Mouse (Mus musculus): Measurements from ENCODE around the gene Ap2m1. TPM values are rescaled to one million over a fixed set of nuclear protein-coding genes. Genes with fewer than 3 reads are reported as not detected.
"Not testable (repeated sequence)": the region's sequence is repeated elsewhere in the genome, so short reads cannot be mapped to it uniquely, and the experiment has no call there.

Gene Ap2m1
- total RNA-seq (2018; cell fraction: chromatin; rRNA removed): 100 to 1,000 TPM; 127 to 545 (median 357) TPM
- total RNA-seq (2018; cell fraction: cytosol; rRNA removed): 100 to 1,000 TPM; 501 to 774 (median 571) TPM
- 100 to 1,000 TPM; 149 to 410 (median 261) TPM for total RNA-seq (2018; cell fraction: nucleus; rRNA removed)
- polyA plus RNA-seq (2018): 675 to 1,015 TPM (median 722 TPM) in 3 replicates

GRCm38 (mm10) chr16:20535296-20536080 lies at the start of gene Ap2m1:
Gene Ap2m1, plus strand, starts transcription at chr16:20535478.
- peaks cover 22% of the 10 kb centered on the region for H3K36me3 ChIP-seq (ENCODE audit: inconsistent target)
- H3K4me3 ChIP-seq (ENCODE audit: inconsistent target): peak within 1 kb of the TSS; percentile 97
- WGBS (ENCODE audit: missing documents): 1% methylated on average over 51 of the region's 52 CpGs
- peak within 1 kb of the TSS; percentile 97 for H3K27ac ChIP-seq
- H3K79me2 ChIP-seq (ENCODE audit: inconsistent target): peaks cover 39% of the 10 kb centered on the region

GRCm38 (mm10) chr16:20486048-20486447 lies 49.2 kb upstream of the Ap2m1 start:
- WGBS (ENCODE audit: missing documents): 81% methylated on average over 3 of the region's 3 CpGs
- no peak overlapping the region for H3K27ac ChIP-seq
- H3K36me3 ChIP-seq (ENCODE audit: inconsistent target): no peaks in the 10 kb centered on the region
- H3K4me3 ChIP-seq (ENCODE audit: inconsistent target): no peak overlapping the region
- H3K79me2 ChIP-seq (ENCODE audit: inconsistent target): no peaks in the 10 kb centered on the region

GRCm38 (mm10) chr16:20488151-20488550 lies 47.1 kb upstream of the Ap2m1 start:
- no peak overlapping the region for H3K4me3 ChIP-seq (ENCODE audit: inconsistent target)
- 100% methylated on average over 1 of the region's 1 CpGs for WGBS (ENCODE audit: missing documents)
- no peaks in the 10 kb centered on the region for H3K79me2 ChIP-seq (ENCODE audit: inconsistent target)
- no peak overlapping the region for H3K27ac ChIP-seq
- H3K36me3 ChIP-seq (ENCODE audit: inconsistent target): no peaks in the 10 kb centered on the region

GRCm38 (mm10) chr16:20488751-20489150 lies 46.5 kb upstream of the Ap2m1 start:
- 83% methylated on average over 7 of the region's 9 CpGs for WGBS (ENCODE audit: missing documents)
- H3K79me2 ChIP-seq (ENCODE audit: inconsistent target); H3K4me3 ChIP-seq (ENCODE audit: inconsistent target): not testable (repeated sequence)

GRCm38 (mm10) chr16:20489233-20489632 lies 46.0 kb upstream of the Ap2m1 start:
- Histone ChIP-seq H3K36me3 (ENCODE audit: inconsistent target) (no peaks in the 10 kb centered on the region), H3K27ac (no peak overlapping the region), H3K79me2 (ENCODE audit: inconsistent target) (no peaks in the 10 kb centered on the region), H3K4me3 (ENCODE audit: inconsistent target) (no peak overlapping the region)
- 92% methylated on average over 2 of the region's 2 CpGs for WGBS (ENCODE audit: missing documents)

More at GRCm38 (mm10) chr16:20488751-20489150, 46.5 kb upstream of the Ap2m1 start:
- H3K27ac ChIP-seq; H3K36me3 ChIP-seq (ENCODE audit: inconsistent target): not testable (repeated sequence)

GRCm38 (mm10) chr16:20490581-20490980 lies 44.7 kb upstream of the Ap2m1 start:
- Histone ChIP-seq H3K79me2 (ENCODE audit: inconsistent target) (no peaks in the 10 kb centered on the region), H3K27ac (no peak overlapping the region), H3K36me3 (ENCODE audit: inconsistent target) (no peaks in the 10 kb centered on the region), H3K4me3 (ENCODE audit: inconsistent target) (no peak overlapping the region)
- WGBS (ENCODE audit: missing documents): 63% methylated on average over 2 of the region's 2 CpGs

GRCm38 (mm10) chr16:20491301-20491700 lies 44.0 kb upstream of the Ap2m1 start:
- no peak overlapping the region for H3K27ac ChIP-seq
- 93% methylated on average over 2 of the region's 2 CpGs for WGBS (ENCODE audit: missing documents)
- no peak overlapping the region for H3K4me3 ChIP-seq (ENCODE audit: inconsistent target)
- H3K79me2 ChIP-seq (ENCODE audit: inconsistent target): no peaks in the 10 kb centered on the region
- no peaks in the 10 kb centered on the region for H3K36me3 ChIP-seq (ENCODE audit: inconsistent target)

DNA sequence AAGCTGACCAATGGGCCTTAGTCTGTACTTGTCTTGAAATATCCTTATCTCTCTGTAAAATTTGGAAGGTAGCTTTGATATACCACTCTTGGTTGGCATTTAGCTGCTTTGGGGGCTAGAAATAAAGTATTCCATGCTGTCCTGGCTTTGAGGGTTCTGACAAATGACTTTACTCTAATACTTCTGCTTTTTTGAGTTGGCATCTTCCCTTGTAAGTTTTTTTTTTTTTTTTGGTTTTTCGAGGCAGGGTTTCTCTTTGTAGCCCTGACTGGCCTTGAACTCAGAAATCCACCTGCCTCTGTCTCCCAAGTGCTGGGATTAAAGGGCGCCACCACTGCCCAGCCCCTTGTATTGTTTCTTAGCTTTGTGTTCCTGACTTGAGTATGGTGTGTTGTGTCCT lies 41.8 kb upstream of the Ap2m1 start:
- Histone ChIP-seq H3K79me2 (ENCODE audit: inconsistent target) (no peaks in the 10 kb centered on the region), H3K4me3 (ENCODE audit: inconsistent target) (no peak overlapping the region), H3K27ac (no peak overlapping the region), H3K36me3 (ENCODE audit: inconsistent target) (no peaks in the 10 kb centered on the region)
- 43% methylated on average over 2 of the region's 2 CpGs for WGBS (ENCODE audit: missing documents)

- no peak overlapping the region for H3K27ac ChIP-seq
- peaks cover 9% of the 10 kb centered on the region for H3K36me3 ChIP-seq (ENCODE audit: inconsistent target)
- H3K4me3 ChIP-seq (ENCODE audit: inconsistent target): peak overlapping the region; percentile 7; the same call in 1 of the 2 replicates
- 33% methylated on average over 24 of the region's 25 CpGs for WGBS (ENCODE audit: missing documents)
- peaks cover 14% of the 10 kb centered on the region for H3K79me2 ChIP-seq (ENCODE audit: inconsistent target)
Observed at GRCm38 (mm10) chr16:20496671-20497600, 38.3 kb upstream of the Ap2m1 start.

- 32% methylated on average over 16 of the region's 16 CpGs for WGBS (ENCODE audit: missing documents)
- peaks cover 21% of the 10 kb centered on the region for H3K36me3 ChIP-seq (ENCODE audit: inconsistent target)
- H3K27ac ChIP-seq: 0 out of 2 replicates have a peak overlapping the region, but pooled peaks have one; percentile 22
- peak overlapping the region; percentile 91 for H3K4me3 ChIP-seq (ENCODE audit: inconsistent target)
- peaks cover 14% of the 10 kb centered on the region for H3K79me2 ChIP-seq (ENCODE audit: inconsistent target)
Observed at GRCm38 (mm10) chr16:20497980-20498676, 37.1 kb upstream of the Ap2m1 start.

DNA sequence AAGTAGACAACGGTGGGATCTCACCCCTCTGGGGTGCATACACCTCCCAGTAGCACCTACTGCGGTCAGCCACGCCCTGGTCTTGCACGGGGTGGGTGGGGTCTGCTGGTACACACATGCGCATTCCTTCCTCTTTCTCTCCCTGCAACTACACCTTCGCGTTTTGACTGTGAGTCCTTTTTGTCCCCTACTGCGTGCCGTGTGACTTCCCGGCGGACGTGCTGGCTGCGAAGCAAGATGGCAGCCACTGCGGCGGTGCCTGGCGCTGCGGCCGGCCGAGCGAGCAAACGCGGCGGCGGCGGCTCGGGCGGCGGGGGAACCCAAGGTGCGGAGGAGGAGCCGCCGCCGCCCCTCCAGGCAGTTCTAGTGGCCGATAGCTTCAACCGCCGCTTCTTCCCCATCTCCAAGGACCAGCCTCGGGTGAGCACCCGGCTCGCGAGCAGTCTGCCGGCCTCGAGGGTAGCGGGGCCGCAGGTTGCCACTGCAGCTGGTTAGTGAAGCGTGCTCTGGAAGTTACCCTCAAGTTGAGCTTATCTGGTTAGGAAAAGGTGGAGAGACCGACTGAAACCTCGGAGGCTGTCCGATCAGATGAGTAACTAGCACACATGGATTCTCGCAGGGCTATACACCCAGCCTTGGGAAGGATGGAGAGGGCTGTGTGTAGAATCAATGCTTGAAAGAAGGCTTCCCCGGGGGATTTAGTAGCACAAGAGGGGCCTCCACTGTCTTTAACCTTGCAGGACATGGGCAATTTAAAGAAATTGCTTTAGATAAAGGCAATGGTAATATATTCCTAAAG lies 36.4 kb upstream of the Ap2m1 start, which contains the start of gene Eif2b5:
TSS of gene Eif2b5 (plus strand) at position 141 of the 799 bp plus-strand sequence.
- Histone ChIP-seq H3K4me3 (ENCODE audit: inconsistent target) (peak within 1 kb of the TSS; percentile 91), H3K36me3 (ENCODE audit: inconsistent target) (peaks cover 28% of the 10 kb centered on the region), H3K79me2 (ENCODE audit: inconsistent target) (peaks cover 14% of the 10 kb centered on the region), H3K27ac (peak within 1 kb of the TSS; percentile 27; the same call in 1 of the 2 replicates)
- WGBS (ENCODE audit: missing documents): 1% methylated on average over 43 of the region's 49 CpGs

- WGBS (ENCODE audit: missing documents): 88% methylated on average over 8 of the region's 8 CpGs
- Histone ChIP-seq H3K79me2 (ENCODE audit: inconsistent target) (no peaks in the 10 kb centered on the region), H3K4me3 (ENCODE audit: inconsistent target) (no peak overlapping the region), H3K36me3 (ENCODE audit: inconsistent target) (peaks cover 89% of the 10 kb centered on the region), H3K27ac (no peak overlapping the region)
Observed at GRCm38 (mm10) chr16:20506000-20506399, 29.3 kb upstream of the Ap2m1 start.

GRCm38 (mm10) chr16:20509349-20509748 lies 25.9 kb upstream of the Ap2m1 start:
- H3K79me2 ChIP-seq (ENCODE audit: inconsistent target): no peaks in the 10 kb centered on the region
- no peak overlapping the region for H3K27ac ChIP-seq
- WGBS (ENCODE audit: missing documents): 94% methylated on average over 3 of the region's 3 CpGs
- H3K36me3 ChIP-seq (ENCODE audit: inconsistent target): peaks cover 55% of the 10 kb centered on the region
- no peak overlapping the region for H3K4me3 ChIP-seq (ENCODE audit: inconsistent target)

Measured in macrophage (primary cell).